Mouse (Mus musculus): ENCODE data around the gene Parp1. TPM values are rescaled to one million over a fixed set of nuclear protein-coding genes. Genes with fewer than 3 reads are reported as not detected.

Gene Parp1
- 58.1 to 70.1 TPM (median 61.4 TPM) in 3 replicates for total RNA-seq (2017)

DNA sequence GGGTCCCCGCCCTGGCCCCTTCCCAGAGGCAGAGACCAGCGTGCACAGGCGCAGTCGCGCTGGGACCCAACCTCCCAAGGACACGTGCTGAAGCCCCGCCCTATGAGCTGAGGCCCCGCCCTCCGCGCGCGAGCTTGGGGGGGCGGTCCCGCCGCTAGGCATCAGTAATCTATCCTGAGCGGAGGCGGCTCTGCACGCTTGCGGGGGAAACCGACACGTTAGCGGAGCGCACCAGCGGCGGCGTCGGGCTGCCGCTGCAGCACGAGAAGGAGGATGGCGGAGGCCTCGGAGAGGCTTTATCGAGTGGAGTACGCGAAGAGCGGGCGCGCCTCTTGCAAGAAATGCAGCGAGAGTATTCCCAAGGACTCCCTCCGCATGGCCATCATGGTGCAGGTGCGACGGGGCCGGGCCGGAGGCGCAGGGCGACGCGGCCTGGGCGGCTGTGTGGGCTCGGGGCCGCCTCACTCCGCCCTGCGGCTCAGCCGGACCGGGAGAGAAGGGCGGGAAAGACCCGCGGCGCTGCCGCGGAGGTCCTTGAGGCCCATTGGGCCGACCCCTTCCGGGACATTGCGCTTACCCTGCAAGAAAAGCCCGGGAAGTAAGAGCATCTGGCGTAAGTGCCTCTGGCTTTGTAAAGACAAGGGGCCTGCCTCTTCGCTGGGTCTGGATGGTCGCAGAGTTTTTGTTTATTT, at the start of gene Parp1:
TSS of gene Parp1 (plus strand) at position 164 of the 692 bp plus-strand sequence.
- ATAC-seq (replicated peaks; ENCODE audit: insufficient number of reproducible peaks, low FRiP score, low TSS enrichment, poor library complexity, severe bottlenecking), result peak; percentile 88

DNA sequence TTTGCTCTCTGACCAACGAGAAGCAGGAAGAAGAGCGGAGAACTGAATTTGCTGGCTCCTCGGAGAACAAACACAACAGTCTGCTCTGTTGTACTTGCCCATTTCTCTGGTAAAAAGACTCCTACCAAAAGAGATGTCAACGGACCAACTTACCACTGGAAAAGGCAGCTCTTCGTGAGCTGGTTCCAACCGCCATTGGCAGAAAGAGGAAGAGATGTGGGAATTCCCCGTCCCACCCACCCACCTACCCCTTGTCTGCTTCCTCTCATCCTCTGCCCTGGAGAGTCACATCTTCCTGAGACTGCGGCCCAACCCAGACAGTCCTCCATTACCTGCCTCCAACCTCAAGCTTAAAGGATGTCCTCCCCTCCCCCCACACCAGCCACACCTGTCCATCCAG, 49.2 kb upstream of the Parp1 start:
- no peak for ATAC-seq (replicated peaks; ENCODE audit: insufficient number of reproducible peaks, low FRiP score, low TSS enrichment, poor library complexity, severe bottlenecking)

DNA sequence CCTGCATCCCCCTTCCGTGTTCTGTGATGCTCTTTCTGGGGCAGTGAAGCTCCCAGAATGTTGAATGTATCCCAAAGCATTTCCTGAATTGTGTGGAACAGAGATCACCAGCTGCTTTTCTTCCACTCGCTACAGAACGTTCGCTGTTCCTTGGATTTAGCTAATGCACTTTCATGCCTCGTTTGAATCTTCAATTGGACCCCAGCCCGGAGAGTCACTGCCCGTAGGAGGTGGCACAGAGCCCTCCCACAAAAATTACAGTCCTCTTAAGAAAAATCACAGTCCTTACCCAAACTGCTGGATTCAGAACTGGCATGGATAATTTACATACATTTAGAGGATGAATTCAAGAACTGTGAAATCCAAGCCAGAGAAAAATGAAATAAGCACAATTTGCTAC, 48.5 kb upstream of the Parp1 start:
- ATAC-seq (replicated peaks; ENCODE audit: insufficient number of reproducible peaks, low FRiP score, low TSS enrichment, poor library complexity, severe bottlenecking), result no peak

DNA sequence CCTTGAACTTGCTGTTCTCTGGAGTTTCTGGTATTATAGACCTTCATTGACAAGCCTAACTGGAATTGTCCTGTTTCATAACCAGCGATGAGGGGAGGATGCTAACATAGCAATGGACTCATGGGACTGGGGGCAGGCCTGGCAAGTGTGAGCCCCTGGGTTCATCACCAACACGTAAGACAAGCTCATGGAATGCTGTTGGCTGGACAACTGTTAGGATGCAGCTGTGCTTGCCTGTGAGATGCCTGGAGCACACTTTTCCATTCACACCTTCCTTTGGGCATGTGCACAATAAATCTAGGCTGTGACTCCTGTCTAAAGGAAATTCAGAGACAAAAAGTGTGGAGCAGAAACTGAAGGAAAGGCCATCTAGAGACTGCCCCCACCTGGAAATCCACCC, 45.4 kb upstream of the Parp1 start:
- no peak for ATAC-seq (replicated peaks; ENCODE audit: insufficient number of reproducible peaks, low FRiP score, low TSS enrichment, poor library complexity, severe bottlenecking)

DNA sequence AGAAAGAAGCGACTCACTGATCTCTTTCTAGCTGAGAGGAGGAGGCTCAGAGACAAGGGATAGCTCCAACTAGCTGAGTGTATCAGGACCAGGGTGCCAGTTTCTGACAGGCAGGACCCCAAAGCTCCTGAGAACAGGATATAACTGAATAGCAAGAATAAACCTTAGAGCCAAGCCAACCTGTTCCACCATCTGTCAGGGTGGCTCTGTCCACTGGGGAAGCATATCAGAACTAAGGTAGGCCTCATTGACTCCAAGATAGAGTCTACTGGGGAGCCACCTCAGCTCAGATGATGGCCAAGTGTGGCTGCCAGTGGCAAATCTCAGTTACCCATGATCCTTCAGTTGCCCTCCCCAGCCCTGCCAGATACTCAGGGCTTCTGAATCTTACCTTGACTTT, 43.4 kb upstream of the Parp1 start:
- ATAC-seq (replicated peaks; ENCODE audit: insufficient number of reproducible peaks, low FRiP score, low TSS enrichment, poor library complexity, severe bottlenecking), result no peak

DNA sequence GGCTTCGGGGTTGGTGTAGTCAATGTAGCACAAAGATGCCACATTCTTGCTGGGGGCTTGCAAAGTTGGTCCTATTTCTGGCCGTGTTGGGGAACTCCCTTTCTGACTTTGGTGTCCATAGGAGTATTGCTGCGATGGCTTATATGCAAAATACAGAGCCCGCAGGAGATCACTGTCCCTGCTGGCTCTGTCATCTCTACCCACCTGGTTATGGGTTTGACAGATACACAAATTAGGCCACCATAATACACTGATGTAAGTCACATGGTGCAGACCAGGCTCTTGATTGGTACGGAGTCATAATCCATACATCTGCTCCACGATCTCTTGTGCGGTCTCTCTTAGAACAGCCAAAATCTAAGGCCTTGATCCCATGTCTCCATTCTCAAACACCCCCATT, 38.9 kb upstream of the Parp1 start:
- no peak for ATAC-seq (replicated peaks; ENCODE audit: insufficient number of reproducible peaks, low FRiP score, low TSS enrichment, poor library complexity, severe bottlenecking)

DNA sequence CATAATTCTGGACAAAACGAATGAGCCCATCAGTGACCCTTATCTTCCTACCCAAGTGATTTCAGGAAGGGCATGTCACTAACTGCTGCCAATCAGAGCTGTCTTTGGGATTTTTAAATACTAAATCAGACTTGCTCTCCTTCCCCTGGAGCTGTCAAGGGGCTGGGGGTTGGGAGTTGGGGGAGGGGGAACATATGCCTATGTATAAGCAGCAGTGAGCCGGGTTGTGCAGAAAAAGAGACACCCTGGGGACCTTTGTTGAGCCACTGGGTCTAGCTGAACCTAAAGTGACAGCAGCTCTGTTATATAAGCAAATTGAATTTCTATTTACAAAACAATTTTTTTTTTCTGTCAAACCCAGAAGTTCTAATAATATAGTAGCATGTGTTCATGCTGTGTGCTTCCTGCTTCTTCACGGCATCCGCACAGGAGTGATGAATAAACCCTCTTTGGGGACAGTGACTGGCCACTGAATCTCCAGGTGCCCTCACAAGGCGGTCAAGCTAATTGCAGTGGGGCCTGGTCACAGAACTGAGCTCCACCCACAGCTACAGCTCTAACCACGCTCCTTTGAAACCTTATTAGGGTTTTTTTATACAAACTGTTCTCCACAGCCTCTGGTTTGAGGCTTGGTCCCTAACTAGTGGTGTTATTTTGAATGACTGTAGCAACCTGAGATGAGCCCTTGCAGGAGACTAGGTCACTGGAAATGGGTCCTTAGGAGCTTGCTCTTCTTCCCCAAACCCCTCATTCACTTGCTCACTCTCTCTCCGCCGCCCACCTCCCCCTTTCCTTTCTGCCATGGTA, 38.1 kb upstream of the Parp1 start:
- ATAC-seq (replicated peaks; ENCODE audit: insufficient number of reproducible peaks, low FRiP score, low TSS enrichment, poor library complexity, severe bottlenecking), result no peak

DNA sequence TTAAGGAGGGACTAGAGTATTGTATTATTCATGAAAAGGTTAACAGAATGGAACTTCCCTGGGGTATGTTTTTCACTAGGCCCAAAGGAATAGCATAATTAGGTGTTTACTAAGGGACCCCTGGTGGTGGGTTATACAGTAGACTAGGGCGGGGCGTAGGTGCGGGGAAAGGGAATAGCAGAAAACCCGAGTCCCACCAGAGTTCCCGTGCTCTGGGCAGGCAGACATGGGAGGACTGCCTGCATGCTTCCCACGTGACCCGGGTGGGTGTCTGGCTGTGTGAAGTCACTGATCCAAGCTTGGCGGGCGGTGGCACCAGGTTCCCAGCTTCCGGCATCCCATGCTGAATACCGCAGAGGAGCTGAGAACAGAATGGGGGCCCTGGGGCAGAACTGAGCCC, 36.1 kb upstream of the Parp1 start:
- no peak for ATAC-seq (replicated peaks; ENCODE audit: insufficient number of reproducible peaks, low FRiP score, low TSS enrichment, poor library complexity, severe bottlenecking)

DNA sequence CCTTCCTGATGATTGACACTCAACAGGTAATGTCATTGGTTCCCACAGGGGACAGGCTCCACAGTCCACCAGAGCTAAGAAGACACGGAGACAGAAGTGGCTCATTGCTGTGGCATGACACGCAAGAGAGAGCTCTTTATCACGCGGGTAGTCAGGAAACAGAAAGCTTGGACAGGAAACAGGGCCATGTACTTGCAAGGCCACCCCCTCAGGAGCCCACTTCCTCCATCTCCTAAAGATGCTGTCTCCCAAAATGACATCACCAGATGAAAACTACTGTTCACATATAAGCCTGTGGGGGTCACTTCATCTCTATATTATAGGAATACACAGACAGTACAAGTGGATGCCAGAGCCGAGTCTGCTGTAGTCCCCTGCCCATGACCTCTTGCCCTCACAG, 32.0 kb upstream of the Parp1 start:
- ATAC-seq (replicated peaks; ENCODE audit: insufficient number of reproducible peaks, low FRiP score, low TSS enrichment, poor library complexity, severe bottlenecking), result peak; percentile 43

DNA sequence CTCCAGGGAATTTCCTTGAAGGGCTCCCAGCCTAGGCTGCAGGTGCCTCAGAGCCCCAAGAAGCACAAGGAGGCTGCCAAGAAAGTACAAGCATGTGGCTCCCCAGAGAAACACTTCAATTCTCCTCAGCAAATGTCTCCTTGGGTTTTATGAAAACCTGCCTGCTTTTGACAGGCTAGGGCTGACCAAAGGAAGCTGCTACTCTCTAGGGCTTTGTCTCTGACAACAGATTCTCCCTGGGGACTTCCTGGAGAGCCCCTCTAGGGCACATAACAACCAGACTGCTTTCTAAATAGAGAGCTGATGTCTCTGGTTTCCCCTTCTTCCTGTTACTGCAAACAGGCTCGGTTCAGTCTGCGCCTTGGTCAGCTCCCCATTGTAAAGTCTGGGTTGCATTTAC, 27.5 kb upstream of the Parp1 start:
- ATAC-seq (replicated peaks; ENCODE audit: insufficient number of reproducible peaks, low FRiP score, low TSS enrichment, poor library complexity, severe bottlenecking), result no peak

DNA sequence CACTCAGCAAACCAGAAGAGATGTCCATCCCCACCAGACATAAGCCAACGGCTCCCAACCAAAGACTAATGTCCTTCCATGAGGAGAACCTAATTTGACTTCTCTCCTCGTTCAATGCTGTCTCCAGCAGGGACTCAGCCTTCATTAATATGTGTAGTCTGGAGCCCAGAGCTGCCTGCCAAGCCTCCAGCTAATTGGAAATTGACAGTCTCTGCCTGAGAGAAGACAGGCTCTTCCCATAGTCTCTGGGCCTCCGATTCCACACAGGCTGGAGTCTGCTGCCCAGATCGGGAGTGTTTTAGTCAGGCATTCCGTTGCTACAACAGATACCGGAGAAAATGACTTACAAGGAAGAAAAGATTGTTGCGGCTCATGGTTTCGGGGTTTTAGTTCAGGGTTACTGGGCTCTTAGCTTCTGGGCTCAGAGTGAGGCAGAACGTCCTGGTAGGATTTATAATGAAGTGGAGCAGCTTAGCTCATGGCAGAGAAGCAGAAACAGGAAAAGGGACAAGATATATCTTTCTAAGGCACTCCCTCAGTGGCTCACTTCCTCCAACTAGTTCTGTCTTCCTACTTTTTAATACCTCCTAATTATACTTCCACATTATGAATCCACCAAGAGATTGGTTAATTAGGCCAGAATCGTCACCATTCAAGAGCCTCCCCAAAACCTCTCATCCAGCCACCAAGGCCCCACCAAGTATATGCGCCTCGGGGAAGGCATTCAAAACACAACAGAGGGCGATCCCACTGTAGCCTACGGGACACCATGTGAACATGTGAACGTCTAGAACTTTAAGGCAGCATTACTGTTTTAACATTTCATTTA, 26.6 kb upstream of the Parp1 start:
- ATAC-seq (replicated peaks; ENCODE audit: insufficient number of reproducible peaks, low FRiP score, low TSS enrichment, poor library complexity, severe bottlenecking), result no peak

DNA sequence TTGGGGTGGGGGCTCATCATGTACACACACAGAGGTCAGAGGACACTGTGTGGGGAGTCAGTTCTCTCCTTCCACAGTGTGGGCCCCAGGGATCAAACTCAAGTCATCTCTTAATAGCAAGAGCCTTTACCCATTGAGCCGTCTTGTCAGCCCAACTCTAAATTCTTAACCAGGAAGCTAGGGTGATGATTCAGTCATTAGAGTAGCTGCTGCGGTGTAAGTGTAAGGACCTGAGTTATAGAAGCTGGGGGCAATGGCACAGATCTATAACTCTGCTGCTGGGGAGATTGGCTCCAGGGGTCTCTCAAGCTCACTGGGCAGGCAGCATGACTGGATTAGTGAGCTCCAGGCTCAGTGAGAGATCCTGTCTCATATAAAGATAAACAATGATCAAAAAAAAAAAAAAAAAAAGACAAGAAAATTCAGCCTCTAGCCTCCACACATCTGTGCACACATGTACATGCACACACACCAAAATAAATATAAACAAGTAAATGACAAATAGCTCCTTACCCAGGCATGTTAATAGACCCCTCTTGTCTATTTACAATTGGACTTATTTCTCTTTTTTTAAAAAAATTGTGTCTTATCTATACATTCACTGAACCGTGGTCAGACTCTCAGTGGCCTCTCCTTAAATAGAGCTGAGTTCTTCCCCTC, 25.9 kb upstream of the Parp1 start:
- ATAC-seq (replicated peaks; ENCODE audit: insufficient number of reproducible peaks, low FRiP score, low TSS enrichment, poor library complexity, severe bottlenecking), result no peak

DNA sequence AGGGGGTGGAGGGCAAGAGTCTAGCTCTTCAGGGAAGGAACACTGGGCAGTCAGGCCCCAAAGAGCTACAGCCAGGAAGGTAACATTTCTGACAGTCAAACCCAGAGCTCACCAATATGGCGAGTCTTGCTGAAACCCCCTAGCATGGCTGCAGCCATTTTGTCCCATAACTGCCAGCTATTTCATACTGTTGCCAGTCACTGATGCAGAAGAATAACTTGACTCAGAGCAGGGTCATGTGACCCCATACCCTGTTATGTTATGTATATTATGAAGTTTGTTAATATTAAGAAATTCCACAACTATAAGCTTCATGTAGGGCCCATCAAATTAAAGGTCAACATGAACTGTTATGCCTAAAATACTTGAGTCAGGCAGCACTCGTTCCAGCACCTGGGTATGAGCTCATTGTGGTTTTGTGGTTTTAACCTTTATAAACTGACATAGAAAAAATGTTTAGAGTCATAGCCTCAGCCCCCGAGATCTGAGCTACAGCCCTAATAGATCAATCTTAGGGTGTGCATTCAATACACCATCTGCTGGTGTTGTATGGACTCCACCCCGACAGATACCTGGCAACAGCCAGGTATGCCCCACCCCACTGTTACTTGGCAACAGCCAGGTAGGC, 22.7 kb upstream of the Parp1 start:
- no peak for ATAC-seq (replicated peaks; ENCODE audit: insufficient number of reproducible peaks, low FRiP score, low TSS enrichment, poor library complexity, severe bottlenecking)

DNA sequence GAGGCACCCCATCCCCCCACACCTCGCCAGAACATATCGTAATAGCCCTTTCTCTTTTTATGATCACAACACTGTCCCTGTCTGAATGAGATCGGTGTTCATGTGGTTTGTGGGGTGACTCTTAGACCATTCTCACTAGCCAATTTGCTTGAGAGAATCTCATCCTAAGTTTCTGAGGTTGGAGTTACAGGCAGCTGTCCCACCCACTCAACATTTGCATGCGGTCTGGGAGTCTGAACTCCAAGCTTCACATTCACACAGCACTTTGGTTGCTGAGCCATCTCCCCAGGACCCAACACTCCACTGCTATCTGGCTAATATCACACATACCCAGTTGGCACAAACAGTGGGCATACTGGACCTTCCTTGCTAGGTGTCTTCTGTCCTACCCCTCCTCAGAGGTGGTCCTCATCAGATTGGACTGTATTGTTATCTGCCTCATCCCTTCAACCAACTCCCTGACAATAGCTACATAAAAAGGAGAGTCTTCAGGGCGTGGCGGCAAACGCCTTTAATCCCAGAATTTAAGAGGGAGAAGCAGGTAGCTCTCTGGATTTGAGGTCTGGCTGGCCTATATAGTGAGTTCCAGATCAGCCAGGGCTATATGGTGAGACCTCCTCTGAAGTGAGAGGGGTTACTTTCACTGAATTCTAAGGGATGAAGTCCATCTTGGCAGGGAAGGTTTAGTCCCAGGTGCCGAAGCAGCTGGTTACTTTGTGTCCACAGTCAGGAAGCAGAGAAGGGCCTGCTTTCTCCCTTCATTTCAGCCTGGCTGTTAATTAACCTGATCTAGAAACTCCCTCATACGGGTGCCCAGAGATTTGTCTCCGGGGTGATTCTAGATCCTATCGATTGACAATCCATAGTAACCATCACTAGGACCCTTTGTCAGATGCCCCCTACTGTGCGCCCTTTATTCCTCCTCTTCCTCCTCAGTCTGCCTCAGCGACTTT, 21.6 kb upstream of the Parp1 start:
- no peak for ATAC-seq (replicated peaks; ENCODE audit: insufficient number of reproducible peaks, low FRiP score, low TSS enrichment, poor library complexity, severe bottlenecking)

DNA sequence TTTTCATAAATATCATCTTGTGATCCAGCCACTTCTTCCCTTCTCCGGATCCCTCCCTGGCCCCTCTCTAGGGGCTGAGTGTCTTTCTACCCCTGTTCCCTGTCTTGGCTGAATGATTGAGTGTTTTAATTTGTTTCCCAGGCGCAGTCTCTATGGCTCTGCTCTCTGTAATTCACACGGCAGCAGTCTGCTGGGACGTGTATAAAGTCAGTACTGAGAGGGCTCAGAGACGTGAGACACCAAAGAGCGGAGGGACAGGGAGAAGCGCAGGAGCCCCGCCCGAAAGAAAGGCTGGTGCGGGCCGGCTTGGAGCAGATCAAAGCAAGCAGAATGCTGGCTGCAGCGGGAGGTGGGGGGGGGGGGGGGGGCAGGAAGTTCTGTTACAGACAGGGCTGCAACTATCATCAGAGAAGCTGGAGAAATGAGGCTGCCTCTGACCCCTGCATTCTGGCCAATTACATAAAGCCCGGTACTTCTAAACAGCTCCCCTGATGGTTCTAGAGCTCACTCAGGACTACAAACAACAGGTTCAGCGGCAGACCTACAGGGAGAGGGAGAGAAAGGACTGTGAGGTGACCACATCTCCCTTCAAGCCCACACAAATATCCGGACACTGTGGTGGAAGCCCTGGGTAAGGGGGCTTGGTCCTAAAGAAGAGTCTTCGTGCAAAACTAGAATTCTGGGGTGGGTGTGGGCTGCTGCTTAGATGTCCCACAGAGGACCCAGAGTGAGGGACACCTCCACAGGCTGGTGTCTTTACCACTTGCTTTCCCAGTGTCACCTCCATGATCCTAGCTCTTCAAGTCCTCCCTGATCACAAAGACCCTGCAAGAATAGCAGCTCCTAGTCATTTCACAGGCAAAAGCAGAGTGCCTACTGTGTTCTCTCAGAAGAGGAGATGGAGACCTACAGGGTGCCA, 20.7 kb upstream of the Parp1 start:
- ATAC-seq (replicated peaks; ENCODE audit: insufficient number of reproducible peaks, low FRiP score, low TSS enrichment, poor library complexity, severe bottlenecking), result no peak

DNA sequence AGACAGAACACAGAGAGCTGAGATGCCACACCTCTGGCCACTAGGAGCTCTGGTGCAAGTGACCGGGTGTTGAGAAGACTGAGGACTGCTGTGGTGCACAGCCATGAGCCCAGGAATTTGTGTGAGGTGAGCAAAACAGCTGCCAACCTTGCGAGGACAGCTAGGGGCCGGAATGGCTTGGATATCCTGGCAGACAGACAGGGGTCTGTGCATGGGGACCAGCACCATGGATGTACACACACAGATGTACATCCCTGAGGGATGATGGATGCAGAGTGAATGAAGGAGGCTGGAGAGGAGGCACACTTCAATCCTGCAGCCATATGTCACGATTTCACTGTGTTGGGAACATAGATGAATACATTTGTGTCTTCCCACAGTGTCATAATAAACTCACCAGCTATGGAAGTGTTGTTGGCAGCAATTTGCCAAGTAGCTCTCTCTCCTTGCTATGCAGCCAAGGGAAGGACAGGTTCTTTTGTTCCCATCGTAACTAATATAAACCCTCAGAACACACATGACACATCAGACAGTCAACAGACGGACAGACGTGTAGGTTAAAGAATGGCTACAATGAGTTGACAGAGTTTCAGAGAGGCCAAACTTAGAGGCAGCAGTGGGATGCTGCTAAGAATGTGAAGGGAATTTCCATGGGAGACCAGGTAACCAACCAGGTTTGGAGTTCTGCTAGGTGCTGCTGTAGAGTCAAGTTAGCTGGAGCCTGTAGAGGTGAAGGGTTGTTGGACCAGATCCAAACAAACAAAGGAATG, 19.0 kb upstream of the Parp1 start:
- ATAC-seq (replicated peaks; ENCODE audit: insufficient number of reproducible peaks, low FRiP score, low TSS enrichment, poor library complexity, severe bottlenecking), result no peak

Measured in monocyte, adult 5-6 weeks (primary cell).